Mouse (Mus musculus) hindbrain, embryonic 10.5 days (tissue): ENCODE data around the gene Pabpn1l. TPM values are rescaled to one million over a fixed set of nuclear protein-coding genes. Genes with fewer than 3 reads are reported as not detected.

Experiments
- DNase-seq: peaks from one replicate; pipeline ENCODE4 v3.0.0-alpha.2; 2017; ENCODE audit warnings: low spot score
- H3K27ac ChIP-seq: fragments of 300-500 bp; sonication (generic); 2 replicates; pipeline ENCODE4 v1.5.1; 2016; ENCODE audit warnings: mild to moderate bottlenecking, moderate library complexity
- H3K27me3 ChIP-seq: fragments of 300-500 bp; sonication (generic); 2 replicates; pipeline ENCODE4 v1.6.1; 2016; ENCODE audit warnings: mild to moderate bottlenecking; ENCODE audit not compliant: poor library complexity, insufficient read depth, severe bottlenecking
- H3K36me3 ChIP-seq: fragments of 300-500 bp; sonication (generic); 2 replicates; pipeline ENCODE4 v1.6.1; 2016; ENCODE audit warnings: mild to moderate bottlenecking, moderate library complexity
- H3K4me1 ChIP-seq: fragments of 300-500 bp; sonication (generic); replicated peaks from 2 replicates; pipeline ENCODE4 v1.6.1; 2016; ENCODE audit warnings: mild to moderate bottlenecking
- H3K4me3 ChIP-seq: fragments of 300-500 bp; sonication (generic); 2 replicates; pipeline ENCODE4 v1.5.1; 2016; ENCODE audit warnings: mild to moderate bottlenecking, moderate library complexity
- H3K9me3 ChIP-seq: fragments of 300-500 bp; sonication (generic); 2 replicates; pipeline ENCODE4 v1.6.1; 2016; ENCODE audit warnings: mild to moderate bottlenecking, moderate library complexity
- WGBS: fragments of 180-500 bp; shearing (Covaris S2); methylation state at CpG from one replicate; pipeline ENCODE4 v1.1.7; 2016; 5-methylcytosine and 5-hydroxymethylcytosine counted together
- polyA plus RNA-seq: library from polyadenylated mRNA; unstranded; fragments of >200 nt; fragmentation: Nextera tagmentation; extraction: Ambion mirVana; gene quantifications from 2 replicates; pipeline ENCODE4 v1.2.1, GENCODE M21; 2016

Pabpn1l gene
- polyA plus RNA-seq, 1 experiment from 2014 or later, result not detected

DNA sequence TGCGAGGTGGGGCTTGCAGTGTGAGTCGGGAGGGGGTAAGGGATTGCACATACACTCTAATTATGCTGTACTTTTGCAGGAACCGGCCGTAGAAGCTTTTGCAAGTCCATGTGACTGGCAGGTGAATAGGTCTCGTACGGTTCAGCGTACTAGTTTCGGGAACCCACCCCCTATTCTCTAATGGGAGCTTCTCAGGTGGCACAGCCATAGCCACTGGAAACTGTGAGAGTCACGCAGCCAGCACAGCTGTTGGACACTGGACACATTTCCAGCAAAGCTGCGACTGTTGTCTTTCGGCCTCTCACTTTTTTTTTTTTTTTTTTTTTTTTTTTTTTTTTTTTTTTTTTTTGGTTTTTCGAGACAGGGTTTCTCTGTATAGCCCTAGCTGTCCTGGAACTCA lies 15.7 kb downstream of the Pabpn1l start:
- Histone ChIP-seq H3K9me3 (no peaks in the 10 kb centered on the region), H3K4me1 (peaks cover 14% of the 10 kb centered on the region), H3K4me3 (no peak overlapping the region), H3K27me3 (no peaks in the 10 kb centered on the region), H3K36me3 (no peaks in the 10 kb centered on the region), H3K27ac (no peak overlapping the region)
- WGBS, result 89% methylated on average over 11 of the region's 12 CpGs
- DNase-seq, result no peak

DNA sequence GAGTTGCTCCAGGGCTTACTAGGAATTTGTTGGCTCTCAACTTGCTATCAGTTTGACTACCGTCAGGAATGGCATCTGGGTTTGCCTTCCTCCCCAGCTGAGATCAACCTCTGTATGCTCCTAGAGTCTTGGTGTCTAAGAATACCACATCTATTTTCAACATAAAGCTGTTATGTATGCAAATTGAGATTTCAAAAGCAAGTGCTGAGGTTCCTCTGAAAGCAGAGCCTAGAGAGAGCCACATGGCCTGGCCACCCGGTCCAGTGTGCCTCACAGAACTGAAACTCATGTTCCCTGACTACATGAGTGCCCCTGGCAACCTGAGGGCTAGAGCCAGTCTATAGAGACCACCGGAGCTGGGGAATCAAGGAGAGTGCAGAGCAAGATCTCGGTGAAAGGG lies 17.2 kb downstream of the Pabpn1l start:
- Histone ChIP-seq H3K4me1 (peaks cover 2% of the 10 kb centered on the region), H3K36me3 (no peaks in the 10 kb centered on the region), H3K9me3 (no peaks in the 10 kb centered on the region), H3K4me3 (no peak overlapping the region), H3K27ac (no peak overlapping the region), H3K27me3 (no peaks in the 10 kb centered on the region)
- 84% methylated on average over 4 of the region's 4 CpGs for WGBS
- no peak for DNase-seq

DNA sequence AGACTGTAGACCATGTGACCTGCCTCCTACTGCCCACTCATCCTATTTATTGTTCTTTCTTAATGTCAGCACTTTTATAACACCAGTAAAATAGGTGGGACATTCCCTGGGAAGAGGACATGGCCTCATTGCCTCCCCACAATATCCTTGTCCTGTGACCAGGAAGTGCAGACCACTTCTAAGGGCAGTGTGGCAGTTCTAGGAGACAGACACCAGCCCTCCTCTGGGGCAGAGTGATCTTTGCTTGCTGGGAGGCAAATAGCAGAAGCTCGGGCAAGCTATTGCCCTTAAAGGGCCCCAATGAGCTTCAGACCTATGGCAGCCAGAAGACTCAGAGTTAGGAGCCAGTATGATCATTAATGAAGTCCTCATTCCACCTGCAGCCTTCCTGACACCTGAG lies 17.9 kb downstream of the Pabpn1l start:
- Histone ChIP-seq H3K4me1 (no peaks in the 10 kb centered on the region), H3K27ac (no peak overlapping the region), H3K4me3 (no peak overlapping the region), H3K27me3 (no peaks in the 10 kb centered on the region), H3K36me3 (0 out of 2 replicates have a peak, but pooled peaks cover 5% of the 10 kb centered on the region), H3K9me3 (no peaks in the 10 kb centered on the region)
- DNase-seq, result no peak
- WGBS, result 83% methylated on average over 1 of the region's 1 CpGs

DNA sequence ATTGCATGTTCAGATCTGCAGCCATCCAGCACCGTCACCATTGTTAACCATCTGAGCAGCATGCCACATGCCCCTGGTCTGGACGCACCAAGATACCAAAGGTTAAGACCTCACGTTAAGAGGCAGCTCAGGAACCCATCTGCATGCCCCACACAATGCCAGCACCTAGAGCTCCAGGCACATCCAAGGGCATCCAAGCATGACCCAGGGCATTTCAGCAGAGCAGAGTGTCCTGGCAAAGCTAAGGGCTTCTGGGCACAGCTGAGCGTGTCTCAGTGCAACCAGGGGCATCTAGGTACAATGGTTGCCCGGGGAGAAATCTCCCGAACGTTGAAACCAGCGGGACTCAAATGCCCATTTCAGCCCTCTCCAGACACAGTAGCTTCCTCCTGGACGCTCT lies 21.9 kb downstream of the Pabpn1l start:
- DNase-seq, result no peak
- WGBS, result 92% methylated on average over 9 of the region's 9 CpGs

DNA sequence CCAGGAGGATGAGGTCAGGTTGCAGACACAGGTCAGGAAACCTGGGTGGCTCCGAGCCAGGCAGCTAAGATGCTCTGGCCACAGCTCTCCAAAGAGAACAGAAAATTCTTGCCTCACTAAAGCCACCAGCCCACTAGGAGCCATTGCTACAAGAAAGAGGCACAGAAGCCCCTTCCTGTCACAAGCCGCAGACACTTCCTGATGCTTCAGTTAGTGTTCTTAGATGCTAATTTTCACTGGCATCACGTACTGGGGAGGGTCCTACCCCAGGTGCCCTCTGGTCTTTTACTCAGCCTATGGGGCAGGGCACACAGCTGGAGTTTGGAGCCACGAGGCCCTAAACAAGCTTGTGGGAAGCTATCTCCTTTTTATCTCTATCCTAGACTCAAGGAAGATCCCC lies 26.5 kb downstream of the Pabpn1l start:
- DNase-seq, result no peak
- 47% methylated on average over 4 of the region's 4 CpGs for WGBS
- Histone ChIP-seq H3K27ac (no peak overlapping the region), H3K4me1 (peaks cover 43% of the 10 kb centered on the region), H3K4me3 (no peak overlapping the region), H3K36me3 (peaks cover 15% of the 10 kb centered on the region; the same call in 1 of the 2 replicates), H3K27me3 (no peaks in the 10 kb centered on the region), H3K9me3 (no peaks in the 10 kb centered on the region)

More for the DNA sequence above, 21.9 kb downstream of the Pabpn1l start:
- H3K36me3 ChIP-seq, result peaks cover 15% of the 10 kb centered on the region; the same call in 1 of the 2 replicates
- no peak overlapping the region for H3K4me3 ChIP-seq
- no peaks in the 10 kb centered on the region for H3K9me3 ChIP-seq
- H3K27ac ChIP-seq, result no peak overlapping the region
- no peaks in the 10 kb centered on the region for H3K27me3 ChIP-seq
- peaks cover 9% of the 10 kb centered on the region for H3K4me1 ChIP-seq

DNA sequence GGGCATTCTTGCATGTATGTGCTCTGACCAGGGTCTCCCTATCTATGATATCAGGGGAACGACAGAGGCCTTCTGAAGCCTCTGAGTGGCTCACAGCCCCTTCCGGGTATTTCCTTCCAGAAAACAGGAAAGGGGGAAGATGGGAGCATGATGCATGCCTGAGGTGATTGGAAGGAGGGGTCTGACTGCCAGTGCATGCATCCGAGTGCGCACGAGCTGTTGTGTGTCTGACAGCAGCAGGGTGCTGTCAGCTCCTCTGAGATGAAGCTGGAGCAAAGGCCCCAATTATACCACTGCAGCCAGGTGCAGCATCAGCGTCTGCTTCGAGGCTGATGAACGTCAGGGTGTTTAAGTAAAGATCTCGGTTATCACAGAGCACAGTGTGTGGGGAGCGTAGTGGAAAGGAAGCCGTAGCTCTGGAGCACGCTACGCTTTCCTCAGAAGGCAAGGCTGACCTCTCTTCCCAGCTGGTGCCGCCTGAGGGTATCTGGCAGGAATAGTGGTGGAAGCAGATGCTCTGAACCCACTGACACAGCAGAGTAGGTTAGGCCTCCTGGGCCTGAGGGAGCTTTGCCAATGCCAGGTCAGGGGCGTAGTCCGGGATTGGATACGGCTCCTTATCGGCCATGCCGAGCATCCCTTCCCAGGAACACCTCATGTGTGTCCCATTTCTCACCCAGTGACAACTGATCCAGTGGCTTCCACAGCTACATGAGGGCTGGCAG lies 28.6 kb downstream of the Pabpn1l start:
- Histone ChIP-seq H3K4me1 (peaks cover 43% of the 10 kb centered on the region), H3K27me3 (no peaks in the 10 kb centered on the region), H3K4me3 (no peak overlapping the region), H3K9me3 (no peaks in the 10 kb centered on the region), H3K36me3 (peaks cover 9% of the 10 kb centered on the region; the same call in 1 of the 2 replicates), H3K27ac (no peak overlapping the region)
- 83% methylated on average over 19 of the region's 19 CpGs for WGBS
- no peak for DNase-seq

DNA sequence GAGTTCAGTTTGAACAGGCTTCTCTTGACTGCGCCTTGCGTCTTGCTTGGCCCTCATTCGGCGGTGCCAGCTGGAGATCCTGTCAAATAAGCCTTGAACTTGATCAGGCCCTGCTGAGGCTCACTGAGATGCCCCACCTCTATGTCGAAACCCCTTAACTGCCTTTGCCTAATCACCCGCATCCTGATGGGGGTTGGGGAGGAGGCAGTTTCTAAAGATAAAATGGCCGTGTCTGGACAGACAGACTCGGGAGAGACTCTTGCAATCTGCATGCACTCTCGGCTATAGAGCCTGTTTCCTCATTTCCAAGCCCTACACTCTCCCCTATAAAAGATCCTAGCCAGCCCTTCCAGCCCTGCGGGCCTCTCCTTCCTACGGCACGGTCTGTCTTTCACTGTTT lies 29.3 kb downstream of the Pabpn1l start:
- H3K9me3 ChIP-seq, result no peaks in the 10 kb centered on the region
- H3K36me3 ChIP-seq, result 0 out of 2 replicates have a peak, but pooled peaks cover 2% of the 10 kb centered on the region
- no peak overlapping the region; the same call in 1 of the 2 replicates for H3K27ac ChIP-seq
- no peaks in the 10 kb centered on the region for H3K27me3 ChIP-seq
- DNase-seq, result no peak
- no peak overlapping the region for H3K4me3 ChIP-seq
- 80% methylated on average over 12 of the region's 12 CpGs for WGBS
- peaks cover 43% of the 10 kb centered on the region for H3K4me1 ChIP-seq

DNA sequence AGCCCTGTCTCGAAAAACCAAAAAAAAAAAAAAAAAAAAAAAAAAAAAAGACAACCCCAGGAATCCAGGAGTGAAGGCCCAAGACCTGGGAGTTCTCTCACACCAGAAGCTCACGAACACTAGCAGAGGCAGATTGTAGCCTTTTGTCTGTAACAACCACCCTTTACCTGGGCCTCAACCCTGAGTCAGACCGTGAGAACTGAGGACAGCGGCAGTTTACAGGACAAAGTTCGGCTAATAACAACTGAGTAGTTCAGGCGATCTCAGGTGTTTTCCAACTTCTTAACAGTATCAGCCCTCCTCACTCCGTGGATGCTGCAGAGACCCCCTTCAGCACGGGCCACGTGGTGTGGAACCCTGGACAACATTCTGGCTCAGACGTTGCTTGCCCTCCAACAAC lies 35.8 kb downstream of the Pabpn1l start:
- no peak overlapping the region for H3K4me3 ChIP-seq
- 88% methylated on average over 10 of the region's 10 CpGs for WGBS
- 0 out of 2 replicates have a peak overlapping the region, but pooled peaks have one; percentile 16 for H3K27ac ChIP-seq
- H3K4me1 ChIP-seq, result peaks cover 20% of the 10 kb centered on the region
- H3K9me3 ChIP-seq, result no peaks in the 10 kb centered on the region
- no peaks in the 10 kb centered on the region for H3K36me3 ChIP-seq
- no peaks in the 10 kb centered on the region for H3K27me3 ChIP-seq
- DNase-seq, result no peak

DNA sequence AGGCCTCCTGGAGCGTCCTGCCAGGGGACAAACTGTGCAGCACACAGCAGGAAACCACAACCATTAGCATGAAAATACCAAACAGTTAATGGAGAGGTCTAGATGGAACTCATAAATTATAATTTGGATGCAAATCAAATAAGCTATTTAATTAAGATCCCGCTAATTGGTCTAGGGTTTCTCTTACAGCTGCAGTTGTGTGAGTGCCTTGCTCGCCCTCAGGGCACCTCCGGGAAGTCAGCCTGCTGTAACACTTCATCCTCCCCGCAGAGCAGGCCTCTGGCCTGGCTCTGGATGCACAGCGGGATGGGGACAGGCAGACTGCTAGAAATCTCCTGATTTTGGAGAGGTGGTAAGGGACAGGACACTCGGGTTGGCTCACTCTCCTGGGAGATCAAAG lies 36.4 kb downstream of the Pabpn1l start:
- H3K27me3 ChIP-seq, result no peaks in the 10 kb centered on the region
- no peak for DNase-seq
- no peak overlapping the region for H3K4me3 ChIP-seq
- no peaks in the 10 kb centered on the region for H3K36me3 ChIP-seq
- no peaks in the 10 kb centered on the region for H3K9me3 ChIP-seq
- H3K27ac ChIP-seq, result no peak overlapping the region
- 69% methylated on average over 7 of the region's 7 CpGs for WGBS
- peaks cover 19% of the 10 kb centered on the region for H3K4me1 ChIP-seq

DNA sequence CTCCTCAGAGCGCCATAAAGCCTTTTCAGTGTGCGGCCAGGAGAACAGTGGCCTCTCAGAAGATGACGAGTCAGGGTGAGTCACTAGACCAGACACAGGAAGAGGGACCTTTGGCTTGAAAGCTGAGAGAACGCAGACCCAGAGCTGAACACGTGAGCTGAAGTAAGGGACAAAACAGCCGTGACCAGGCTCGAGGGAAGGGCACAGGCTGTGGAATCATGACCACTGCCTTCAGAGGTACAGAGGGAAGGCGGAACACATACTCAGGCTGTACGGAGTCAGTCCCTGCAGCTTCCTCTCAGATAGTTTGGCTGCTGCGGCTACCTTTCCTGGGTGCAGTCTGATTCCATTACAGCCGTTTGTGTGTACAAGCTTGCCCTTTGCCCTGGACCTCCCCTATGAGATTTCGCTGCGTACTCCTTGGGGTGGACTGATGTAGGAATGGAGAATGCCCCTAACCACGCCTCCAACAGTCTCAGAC lies 37.1 kb downstream of the Pabpn1l start:
- Histone ChIP-seq H3K9me3 (no peaks in the 10 kb centered on the region), H3K27me3 (no peaks in the 10 kb centered on the region), H3K27ac (no peak overlapping the region), H3K4me3 (no peak overlapping the region), H3K4me1 (peaks cover 25% of the 10 kb centered on the region), H3K36me3 (no peaks in the 10 kb centered on the region)
- DNase-seq, result no peak
- 70% methylated on average over 14 of the region's 14 CpGs for WGBS

DNA sequence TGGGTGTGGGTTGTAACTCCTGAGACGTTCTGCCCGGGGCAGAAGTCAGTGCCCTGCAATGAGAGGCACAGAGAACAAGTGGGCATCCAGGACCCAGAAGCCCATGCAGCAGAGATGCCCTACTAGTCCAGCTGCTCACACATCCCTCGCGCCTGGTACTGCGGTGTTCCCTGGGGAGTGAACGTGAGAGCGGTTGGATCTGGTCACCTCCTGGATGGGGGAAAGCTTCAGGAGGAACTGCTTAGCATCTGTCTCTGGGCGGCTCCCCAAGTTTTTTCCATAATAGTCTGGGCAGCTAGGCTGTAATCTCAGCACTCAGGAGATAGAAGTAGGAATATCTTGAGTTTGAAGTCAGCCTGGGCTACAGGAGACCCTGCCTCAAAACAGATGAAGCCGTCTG lies 37.6 kb downstream of the Pabpn1l start:
- DNase-seq, result no peak
- Histone ChIP-seq H3K4me3 (no peak overlapping the region), H3K4me1 (peaks cover 26% of the 10 kb centered on the region), H3K36me3 (no peaks in the 10 kb centered on the region), H3K9me3 (no peaks in the 10 kb centered on the region), H3K27me3 (no peaks in the 10 kb centered on the region), H3K27ac (no peak overlapping the region)
- WGBS, result 87% methylated on average over 9 of the region's 9 CpGs

DNA sequence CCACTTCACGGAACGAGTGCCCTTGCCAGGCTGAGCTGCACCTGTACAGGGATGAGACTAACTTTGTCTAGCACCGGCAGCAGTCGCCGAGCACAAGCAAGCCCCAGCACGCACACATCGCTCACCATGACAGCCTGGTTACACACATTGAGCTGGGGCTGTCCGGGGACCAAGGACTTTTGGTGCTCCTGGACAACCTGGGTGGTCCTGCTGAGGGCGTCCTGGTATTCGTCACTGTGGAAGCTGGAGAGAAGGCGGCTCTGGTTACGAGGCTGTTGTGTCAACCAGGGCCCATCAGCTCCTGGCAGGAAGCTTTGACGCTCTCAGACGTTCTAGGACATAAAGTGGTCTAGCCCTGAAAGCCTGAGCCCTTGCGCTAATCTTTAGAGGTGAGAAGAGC lies 41.6 kb downstream of the Pabpn1l start:
- no peaks in the 10 kb centered on the region for H3K36me3 ChIP-seq
- DNase-seq, result no peak
- H3K4me1 ChIP-seq, result peaks cover 54% of the 10 kb centered on the region
- 73% methylated on average over 13 of the region's 15 CpGs for WGBS
- H3K9me3 ChIP-seq, result no peaks in the 10 kb centered on the region
- H3K27me3 ChIP-seq, result no peaks in the 10 kb centered on the region
- no peak overlapping the region for H3K27ac ChIP-seq
- no peak overlapping the region for H3K4me3 ChIP-seq

DNA sequence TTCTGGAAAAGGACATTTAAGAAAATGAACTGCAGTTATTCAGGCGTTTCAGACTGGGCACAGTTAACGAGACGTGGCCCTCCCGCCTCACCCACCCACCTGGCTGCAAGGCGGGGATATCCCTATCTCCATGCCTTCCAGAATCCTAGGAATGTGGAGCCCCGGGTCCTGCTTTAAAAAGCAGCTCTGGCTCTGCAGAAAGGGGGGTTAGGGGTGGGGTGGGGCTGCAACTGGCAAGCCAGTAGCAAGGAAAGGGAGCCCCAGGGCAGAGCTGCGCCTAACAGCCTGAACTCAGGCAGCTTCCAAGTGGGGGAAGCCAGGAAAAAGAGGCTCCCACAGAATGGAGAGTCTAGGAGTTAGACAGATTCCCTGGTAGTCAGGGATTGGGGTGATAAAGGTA lies 43.3 kb downstream of the Pabpn1l start:
- H3K9me3 ChIP-seq, result no peaks in the 10 kb centered on the region
- H3K27ac ChIP-seq, result no peak overlapping the region; the same call in 1 of the 2 replicates
- peaks cover 12% of the 10 kb centered on the region; the same call in 1 of the 2 replicates for H3K36me3 ChIP-seq
- no peak for DNase-seq
- 35% methylated on average over 7 of the region's 7 CpGs for WGBS
- H3K4me1 ChIP-seq, result peaks cover 60% of the 10 kb centered on the region
- no peak overlapping the region for H3K4me3 ChIP-seq
- no peaks in the 10 kb centered on the region for H3K27me3 ChIP-seq
